Mouse (Mus musculus) frontal cortex, adult 2 months (tissue): Measurements from ENCODE around the gene Clcnka. TPM values are rescaled to one million over a fixed set of nuclear protein-coding genes. Genes with fewer than 3 reads are reported as not detected.

Experiments used
- DNase-seq, 2 experiments: peaks; one replicate each; pipeline ENCODE4 v3.0.0; 2022; ENCODE audit warnings: low spot score in 1 of 2; ENCODE audit errors: extremely low spot score in 1 of 2
- polyA plus RNA-seq: library from polyadenylated mRNA; depleted of rRNA; stranded (reverse); fragments of >200 nt; gene quantifications from 2 replicates; pipeline ENCODE4 v1.2.3, GENCODE M21; 2012

The Clcnka gene
- polyA plus RNA-seq, 1 experiment: 0.08 TPM

- no peak for DNase-seq
These were observed 24.3 kb upstream of the Clcnka start for GRCm38 (mm10) chr4:141422841-141423240.

- no peak for DNase-seq
These were observed 22.9 kb upstream of the Clcnka start for GRCm38 (mm10) chr4:141421423-141421822.

- no peak for DNase-seq
These were observed 22.4 kb upstream of the Clcnka start for GRCm38 (mm10) chr4:141420886-141421285.

- peak in 1 of 2 experiments; percentile 32 for DNase-seq
These were observed 21.8 kb upstream of the Clcnka start, which contains the start of gene Hspb7 for GRCm38 (mm10) chr4:141420192-141420829. TSS of gene Hspb7 (plus strand) at chr4:141420779.

- DNase-seq: peak in 1 of 2 experiments; percentile 47
These were observed 21.1 kb upstream of the Clcnka start for GRCm38 (mm10) chr4:141419398-141420191.

- no peak for DNase-seq
These were observed 17.4 kb upstream of the Clcnka start, which contains the start of gene Clcnkb for GRCm38 (mm10) chr4:141415924-141416323. TSS of gene Clcnkb (minus strand) at chr4:141416014.

GRCm38 (mm10) chr4:141411430-141411992 lies 13.0 kb upstream of the Clcnka start:
- no peak for DNase-seq

- DNase-seq: no peak
These were observed 10.1 kb upstream of the Clcnka start for GRCm38 (mm10) chr4:141408577-141408976.

- DNase-seq: no peak
These were observed 8.2 kb upstream of the Clcnka start for GRCm38 (mm10) chr4:141406516-141407299.

GRCm38 (mm10) chr4:141405314-141405622 lies 6.7 kb upstream of the Clcnka start:
- no peak for DNase-seq

GRCm38 (mm10) chr4:141404518-141405313 lies 6.2 kb upstream of the Clcnka start:
- DNase-seq: peak; percentile 69 to 97

GRCm38 (mm10) chr4:141400171-141400570 lies 1.6 kb upstream of the Clcnka start:
- DNase-seq: no peak

GRCm38 (mm10) chr4:141397861-141398260 lies 663 bp downstream of the Clcnka start:
- DNase-seq: no peak

GRCm38 (mm10) chr4:141394751-141395150 lies 3.8 kb downstream of the Clcnka start:
- DNase-seq: no peak

GRCm38 (mm10) chr4:141391293-141391692 lies 7.2 kb downstream of the Clcnka start:
- DNase-seq: no peak

- DNase-seq: no peak
These were observed 9.0 kb downstream of the Clcnka start for GRCm38 (mm10) chr4:141389366-141390150.

- DNase-seq: no peak
These were observed 10.6 kb downstream of the Clcnka start for GRCm38 (mm10) chr4:141387933-141388332.

- DNase-seq: peak; percentile 32 to 90
These were observed 11.3 kb downstream of the Clcnka start for GRCm38 (mm10) chr4:141387093-141387784.

GRCm38 (mm10) chr4:141386150-141386549 lies 12.4 kb downstream of the Clcnka start:
- DNase-seq: no peak
